Mouse (Mus musculus) olfactory bulb, adult 2 months (tissue): ENCODE measurements around the gene Miox. TPM values are rescaled to one million over a fixed set of nuclear protein-coding genes. Genes with fewer than 3 reads are reported as not detected.

Source experiments
- H3K27ac ChIP-seq: fragments of 200-500 bp; 2 replicates; pipeline ENCODE4 v1.5.1; 2012; ENCODE audit warnings: low read depth, low read length; ENCODE audit not compliant: insufficient read depth
- H3K4me1 ChIP-seq: fragments of 200-500 bp; 2 replicates; pipeline ENCODE4 v1.6.1; 2012; ENCODE audit warnings: low read length; ENCODE audit not compliant: control insufficient read depth, insufficient read depth
- H3K4me3 ChIP-seq: fragments of 200-500 bp; 2 replicates; pipeline ENCODE4 v1.5.1; 2012; ENCODE audit warnings: mild to moderate bottlenecking, low read depth, low read length, moderate library complexity; ENCODE audit not compliant: insufficient read depth
- CTCF ChIP-seq: fragments of 200-500 bp; IDR thresholded peaks from 2 replicates; pipeline ENCODE4 v1.5.1; 2012; ENCODE audit warnings: low read depth, mild to moderate bottlenecking, low read length, moderate library complexity; ENCODE audit not compliant: insufficient read depth
- POLR2A ChIP-seq: fragments of 200-500 bp; IDR thresholded peaks from 2 replicates; pipeline ENCODE4 v1.6.1; 2012; ENCODE audit warnings: mild to moderate bottlenecking, low read depth, low read length, moderate library complexity; ENCODE audit not compliant: insufficient read depth
- WGBS: fragments of 180-500 bp; shearing (Covaris S2); methylation state at CpG from one replicate; pipeline ENCODE4 v1.1.7; 2018; 5-methylcytosine and 5-hydroxymethylcytosine counted together
- polyA plus RNA-seq: library from polyadenylated mRNA; stranded (reverse); fragments of >200 nt; gene quantifications from 2 replicates; pipeline ENCODE4 v1.2.4, GENCODE M21; 2012; ENCODE audit warnings: low replicate concordance; ENCODE audit not compliant: missing spikeins, insufficient read depth, insufficient read length

The Miox gene
- polyA plus RNA-seq, 1 experiment = not detected

DNA sequence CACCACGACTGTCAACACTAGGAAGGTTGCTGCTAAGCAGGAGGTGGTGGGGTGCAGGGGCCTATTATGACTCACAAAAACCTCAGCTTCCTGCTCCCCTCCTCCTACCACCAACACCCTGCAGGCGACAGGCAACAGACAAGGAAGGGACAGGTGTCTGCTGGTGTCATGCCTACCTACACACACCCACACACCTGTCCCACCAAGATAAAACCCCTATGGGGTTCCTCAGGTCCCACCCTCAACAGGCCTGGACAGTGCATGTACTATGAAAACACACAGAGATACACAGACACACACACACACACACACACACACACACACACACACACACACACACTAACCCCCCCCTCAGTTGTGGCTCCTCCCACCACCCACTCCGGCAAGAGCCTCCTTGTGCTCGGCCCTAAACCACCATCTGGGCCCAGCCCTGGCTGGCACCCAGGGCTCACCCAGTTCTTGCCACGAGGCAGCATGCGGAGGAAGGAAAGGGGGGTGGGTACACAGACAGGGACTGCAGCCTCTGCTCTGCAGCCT is 24.2 kb upstream of the Miox start:
- 12% methylated on average over 6 of the region's 6 CpGs for WGBS
- Histone ChIP-seq H3K4me1 (peaks cover 55% of the 10 kb centered on the region), H3K4me3 (no peak overlapping the region), H3K27ac (peak overlapping the region; percentile 57)
- TF ChIP-seq CTCF (no peak), POLR2A (no peak)

DNA sequence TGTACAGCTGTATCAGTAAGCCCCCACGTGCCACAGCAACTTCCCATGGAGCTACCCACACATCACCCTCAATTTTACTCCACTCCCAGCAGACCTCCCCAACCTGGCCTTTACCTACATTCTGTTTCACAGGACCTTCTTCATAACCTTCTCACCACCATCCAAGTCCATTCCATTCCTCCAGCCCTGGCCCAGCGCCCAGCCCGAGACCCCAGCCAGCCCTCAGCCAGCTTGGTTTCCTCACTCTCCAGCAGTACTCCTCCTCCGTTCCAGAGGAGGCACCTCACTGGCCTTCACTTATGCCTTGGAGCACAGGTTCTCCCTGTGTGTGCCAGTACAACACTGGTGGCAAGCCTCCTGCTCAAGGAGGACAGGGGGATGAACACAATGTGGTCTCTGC is 20.8 kb upstream of the Miox start:
- Histone ChIP-seq H3K4me1 (peaks cover 49% of the 10 kb centered on the region), H3K4me3 (no peak overlapping the region), H3K27ac (no peak overlapping the region)
- TF ChIP-seq CTCF (no peak), POLR2A (no peak)
- 55% methylated on average over 4 of the region's 4 CpGs for WGBS

DNA sequence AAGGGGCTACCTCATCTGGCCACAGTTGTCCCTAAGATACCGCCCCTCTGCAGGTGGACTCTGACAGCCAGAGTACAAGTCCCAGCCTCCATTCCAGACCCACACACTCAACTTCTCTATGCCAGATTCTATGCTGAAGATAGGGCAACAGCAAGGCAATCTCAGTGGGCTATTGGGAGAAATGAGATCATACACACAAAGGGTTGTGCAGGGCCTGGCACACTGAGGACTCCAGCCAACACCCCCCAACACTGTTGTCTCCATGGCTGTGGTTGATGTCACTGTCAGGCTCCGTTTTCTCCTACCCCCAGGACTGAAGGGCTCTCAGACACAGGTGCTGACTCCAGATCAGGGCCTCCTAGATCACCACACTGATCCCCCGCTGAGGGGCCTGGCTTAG is 20.1 kb upstream of the Miox start:
- peaks cover 44% of the 10 kb centered on the region for H3K4me1 ChIP-seq
- no peak for TF ChIP-seq POLR2A
- TF ChIP-seq CTCF = no peak
- 30% methylated on average over 3 of the region's 3 CpGs for WGBS
- H3K27ac ChIP-seq = no peak overlapping the region
- H3K4me3 ChIP-seq = peak overlapping the region; percentile 86

DNA sequence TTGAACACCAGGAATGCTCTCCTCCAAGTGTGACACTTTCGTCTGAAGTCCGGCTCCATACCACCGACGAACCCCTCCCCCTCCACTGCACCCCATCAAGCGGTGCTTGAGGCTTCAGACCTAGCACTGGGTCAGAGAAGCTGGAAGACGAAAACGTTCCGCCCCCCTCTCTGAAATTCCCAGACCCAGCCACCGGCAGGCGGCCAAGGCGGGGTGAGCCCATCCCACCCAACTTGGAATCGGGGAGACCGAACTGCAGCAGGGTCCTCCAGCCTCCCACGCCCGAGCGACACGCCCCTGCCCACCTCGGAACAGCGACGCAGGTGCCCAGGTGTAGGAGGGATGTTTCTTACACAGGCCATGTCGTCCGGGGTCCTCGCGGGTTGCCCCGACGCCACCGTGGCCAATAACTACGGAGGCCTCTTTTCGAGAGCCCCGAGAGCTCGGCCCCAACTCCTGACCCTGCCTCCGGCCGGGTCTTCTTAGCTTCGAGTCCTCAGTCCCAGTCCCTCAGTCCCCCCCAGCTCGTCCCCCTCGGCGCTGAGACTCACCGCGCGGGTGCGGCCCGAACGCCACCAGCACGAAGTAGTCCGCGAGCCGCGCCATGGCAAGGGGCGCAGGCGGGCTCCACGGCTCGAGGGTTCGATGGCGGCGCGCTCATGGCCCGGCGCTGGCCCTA is 19.5 kb upstream of the Miox start:
- TF ChIP-seq POLR2A = no peak
- no peak for TF ChIP-seq CTCF
- under 1% methylated on average over 58 of the region's 58 CpGs for WGBS
- Histone ChIP-seq H3K4me3 (peak overlapping the region; percentile 86), H3K4me1 (peaks cover 40% of the 10 kb centered on the region), H3K27ac (no peak overlapping the region)

DNA sequence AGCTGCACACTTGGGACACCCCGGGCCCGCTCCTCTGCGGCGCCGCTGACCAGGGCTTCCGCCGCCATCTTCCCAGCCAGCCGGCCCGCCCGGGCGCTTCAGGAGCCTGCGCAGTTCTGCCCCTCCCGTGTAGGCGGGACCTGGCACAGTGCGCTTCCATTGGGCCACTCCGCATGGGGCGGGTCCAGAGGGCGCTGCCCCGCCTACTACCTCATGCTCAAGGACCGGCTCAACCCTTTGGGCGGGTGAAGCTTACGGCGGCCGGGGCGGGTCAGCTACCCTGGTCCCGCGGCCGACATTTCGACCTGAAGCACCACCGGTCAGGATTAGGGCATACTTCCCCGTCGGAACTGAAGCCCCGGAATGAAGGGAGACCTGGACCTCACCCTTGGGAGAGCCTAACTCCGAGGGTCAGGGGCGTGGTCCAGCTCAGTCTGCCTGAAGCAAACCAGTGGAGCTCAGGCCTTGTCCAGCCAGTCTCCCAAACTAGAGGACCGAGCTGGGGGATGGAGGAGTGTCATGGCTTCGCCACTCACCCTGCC is 18.9 kb upstream of the Miox start, which contains the start of gene Sbf1:
Sbf1 (minus strand) TSS at position 122 of the 542 bp plus-strand sequence.
- WGBS = under 1% methylated on average over 37 of the region's 37 CpGs
- TF ChIP-seq CTCF = no peak
- peak; percentile 93 for TF ChIP-seq POLR2A
- Histone ChIP-seq H3K4me3 (peak within 1 kb of the TSS; percentile 86), H3K27ac (no peak within 1 kb of the TSS), H3K4me1 (peaks cover 34% of the 10 kb centered on the region)

DNA sequence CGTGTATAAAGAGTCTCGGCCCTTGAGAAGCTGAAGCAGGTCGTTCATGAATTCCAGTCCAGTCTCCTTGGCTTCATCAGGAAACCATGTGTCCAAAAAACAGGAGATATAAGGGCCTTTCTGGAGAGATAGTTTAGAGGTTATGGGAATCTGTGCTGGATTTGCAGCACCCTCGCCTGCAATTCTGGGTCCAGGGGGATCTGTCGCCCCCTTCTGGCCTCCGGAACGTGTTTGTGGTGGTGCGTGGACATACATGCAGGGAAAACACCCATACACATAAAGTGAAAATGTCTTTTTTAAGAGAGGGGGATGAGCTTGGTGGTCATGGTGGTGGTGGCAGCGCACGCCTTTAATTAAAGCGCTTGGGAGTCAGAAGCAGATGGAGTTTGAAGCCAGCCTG is 18.1 kb upstream of the Miox start:
- Histone ChIP-seq H3K4me3 (no peak overlapping the region), H3K4me1 (peaks cover 28% of the 10 kb centered on the region), H3K27ac (no peak overlapping the region)
- WGBS = 66% methylated on average over 11 of the region's 11 CpGs
- TF ChIP-seq CTCF (no peak), POLR2A (no peak)

DNA sequence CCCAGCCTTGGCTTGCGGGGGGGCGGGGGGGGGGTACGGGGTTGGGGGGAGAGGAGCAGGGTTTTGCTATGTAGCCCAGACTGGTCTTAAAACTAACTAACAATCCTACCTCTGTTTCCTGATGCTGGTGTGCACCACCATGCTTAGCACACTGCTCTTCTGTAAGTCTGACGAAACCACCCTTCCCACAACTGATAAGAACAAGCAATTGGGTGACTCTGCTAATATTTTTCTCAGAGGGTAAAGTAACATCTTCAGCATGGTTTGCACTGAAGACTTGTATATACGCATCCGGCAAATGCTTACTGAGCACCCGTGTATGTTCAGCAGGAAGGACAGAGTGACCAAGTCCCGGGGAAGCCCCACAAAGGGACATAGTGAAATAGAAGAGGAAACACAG is 12.9 kb upstream of the Miox start:
- Histone ChIP-seq H3K4me1 (peaks cover 4% of the 10 kb centered on the region; the same call in 1 of the 2 replicates), H3K4me3 (no peak overlapping the region), H3K27ac (no peak overlapping the region)
- no peak for TF ChIP-seq CTCF
- no peak for TF ChIP-seq POLR2A
- 79% methylated on average over 8 of the region's 8 CpGs for WGBS

DNA sequence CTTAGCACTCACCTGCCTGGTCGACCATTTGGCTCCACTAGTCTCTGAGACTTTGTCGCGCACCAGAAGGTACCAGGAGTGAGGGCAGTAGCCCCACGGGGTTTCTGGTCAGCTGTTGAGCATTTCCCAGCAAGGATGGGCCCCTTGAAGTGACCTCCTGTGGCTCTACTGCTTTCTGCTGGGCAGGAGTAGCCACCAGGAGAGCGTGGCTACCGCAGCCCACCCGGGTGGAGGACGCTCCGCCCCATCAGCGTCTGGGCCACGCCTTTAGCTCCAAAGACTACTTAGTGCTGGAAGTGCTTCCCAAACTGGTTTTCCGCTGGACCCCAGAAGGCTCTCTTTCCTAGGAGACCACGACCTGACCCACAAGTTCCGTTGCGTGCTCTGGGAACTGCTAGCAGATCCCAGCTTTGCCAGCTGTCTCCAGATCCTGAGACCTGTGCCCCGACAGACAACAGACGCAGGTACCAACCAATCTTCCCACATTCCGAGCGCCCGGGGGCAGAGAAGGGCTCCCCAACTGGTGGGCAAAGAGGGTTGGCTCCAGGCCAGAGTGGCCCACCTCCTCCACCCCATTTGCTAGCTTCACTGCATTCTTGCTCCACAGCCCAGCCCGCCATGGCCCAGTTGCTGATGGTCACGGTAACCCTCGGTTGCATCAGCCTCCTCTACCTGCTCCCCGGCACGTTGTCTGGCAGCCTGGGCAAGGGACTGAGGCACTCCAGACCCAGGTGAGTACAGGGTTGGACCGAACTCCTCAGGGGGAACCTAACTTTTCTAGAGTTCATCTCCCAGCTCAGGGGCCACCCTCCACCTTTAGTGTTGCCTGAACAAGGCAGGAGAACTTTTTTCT is 11.3 kb upstream of the Miox start, which contains the start of gene Adm2:
Adm2 (plus strand) TSS at position 51 of the 853 bp plus-strand sequence.
- no peak for TF ChIP-seq POLR2A
- no peak for TF ChIP-seq CTCF
- H3K4me1 ChIP-seq = peaks cover 4% of the 10 kb centered on the region; the same call in 1 of the 2 replicates
- 12% methylated on average over 26 of the region's 26 CpGs for WGBS
- no peak within 1 kb of the TSS for H3K4me3 ChIP-seq
- H3K27ac ChIP-seq = no peak within 1 kb of the TSS
